Mouse (Mus musculus) heart, embryonic 10.5 days (tissue): Measurements from ENCODE around the gene Tefm. TPM values are rescaled to one million over a fixed set of nuclear protein-coding genes. Genes with fewer than 3 reads are reported as not detected.
A peak's percentile ranks its signal among the peaks of the same experiment; 100 is the strongest.

Experiments used
- DNase-seq: peaks from one replicate; pipeline ENCODE4 v3.0.0-alpha.2; 2017; ENCODE audit warnings: low spot score
- H3K27ac ChIP-seq: fragments of 300-500 bp; sonication (generic); 2 replicates; pipeline ENCODE4 v1.5.1; 2016; ENCODE audit warnings: mild to moderate bottlenecking
- H3K27me3 ChIP-seq: fragments of 300-500 bp; sonication (generic); 2 replicates; pipeline ENCODE4 v1.6.1; 2016; ENCODE audit warnings: mild to moderate bottlenecking; ENCODE audit not compliant: poor library complexity, insufficient read depth, severe bottlenecking
- H3K36me3 ChIP-seq: fragments of 300-500 bp; sonication (generic); 2 replicates; pipeline ENCODE4 v1.6.1; 2016; ENCODE audit warnings: mild to moderate bottlenecking, moderate library complexity
- H3K4me1 ChIP-seq: fragments of 300-500 bp; sonication (generic); 2 replicates; pipeline ENCODE4 v1.6.1; 2016; ENCODE audit warnings: mild to moderate bottlenecking
- H3K4me3 ChIP-seq: fragments of 300-500 bp; sonication (generic); 2 replicates; pipeline ENCODE4 v1.5.1; 2016; ENCODE audit warnings: mild to moderate bottlenecking, moderate library complexity
- H3K9me3 ChIP-seq: fragments of 300-500 bp; sonication (generic); 2 replicates; pipeline ENCODE4 v1.6.1; 2016; ENCODE audit warnings: mild to moderate bottlenecking, moderate library complexity
- WGBS: fragments of 180-500 bp; shearing (Covaris S2); methylation state at CpG from one replicate; pipeline ENCODE4 v1.1.7; 2016; 5-methylcytosine and 5-hydroxymethylcytosine counted together
- polyA plus RNA-seq: library from polyadenylated mRNA; unstranded; fragments of >200 nt; fragmentation: Nextera tagmentation; extraction: Ambion mirVana; gene quantifications from 2 replicates; pipeline ENCODE4 v1.2.1, GENCODE M21; 2016

Gene Tefm
- polyA plus RNA-seq, 1 experiment from 2014 or later = 35.4 TPM

GRCm38 (mm10) chr11:80170351-80170750 lies 28.4 kb upstream of the Tefm start:
- WGBS = 58% methylated on average over 5 of the region's 5 CpGs
- Histone ChIP-seq H3K27me3 (no peaks in the 10 kb centered on the region), H3K4me1 (peaks cover under 1% of the 10 kb centered on the region), H3K36me3 (no peaks in the 10 kb centered on the region), H3K27ac (no peak overlapping the region), H3K4me3 (no peak overlapping the region), H3K9me3 (no peaks in the 10 kb centered on the region)
- no peak for DNase-seq

- Histone ChIP-seq H3K27me3 (no peaks in the 10 kb centered on the region), H3K27ac (no peak overlapping the region), H3K4me3 (no peak overlapping the region), H3K4me1 (no peaks in the 10 kb centered on the region), H3K36me3 (no peaks in the 10 kb centered on the region), H3K9me3 (no peaks in the 10 kb centered on the region)
- WGBS = 88% methylated on average over 3 of the region's 3 CpGs
- no peak for DNase-seq
Observed at GRCm38 (mm10) chr11:80169629-80170028, 27.7 kb upstream of the Tefm start.

GRCm38 (mm10) chr11:80168611-80169249 lies 26.8 kb upstream of the Tefm start:
- H3K4me3 ChIP-seq = no peak overlapping the region
- H3K4me1 ChIP-seq = no peaks in the 10 kb centered on the region
- H3K36me3 ChIP-seq = no peaks in the 10 kb centered on the region
- H3K9me3 ChIP-seq = no peaks in the 10 kb centered on the region
- no peaks in the 10 kb centered on the region for H3K27me3 ChIP-seq
- H3K27ac ChIP-seq = no peak overlapping the region
- 79% methylated on average over 4 of the region's 4 CpGs for WGBS
- DNase-seq = no peak

- Histone ChIP-seq H3K4me3 (no peak overlapping the region), H3K27me3 (no peaks in the 10 kb centered on the region), H3K36me3 (no peaks in the 10 kb centered on the region), H3K27ac (no peak overlapping the region), H3K9me3 (no peaks in the 10 kb centered on the region), H3K4me1 (no peaks in the 10 kb centered on the region)
- WGBS = 88% methylated on average over 9 of the region's 9 CpGs
- no peak for DNase-seq
Observed at GRCm38 (mm10) chr11:80168121-80168520, 26.1 kb upstream of the Tefm start.

GRCm38 (mm10) chr11:80164224-80164623 lies 22.2 kb upstream of the Tefm start:
- H3K36me3 ChIP-seq = no peaks in the 10 kb centered on the region
- WGBS = 71% methylated on average over 2 of the region's 2 CpGs
- no peaks in the 10 kb centered on the region for H3K9me3 ChIP-seq
- H3K27ac ChIP-seq = no peak overlapping the region
- DNase-seq = no peak
- H3K4me3 ChIP-seq = no peak overlapping the region
- H3K4me1 ChIP-seq = no peaks in the 10 kb centered on the region
- peaks cover 3% of the 10 kb centered on the region; the same call in 1 of the 2 replicates for H3K27me3 ChIP-seq

- no peak overlapping the region for H3K27ac ChIP-seq
- peaks cover 7% of the 10 kb centered on the region; the same call in 1 of the 2 replicates for H3K27me3 ChIP-seq
- no peaks in the 10 kb centered on the region for H3K9me3 ChIP-seq
- no peak overlapping the region for H3K4me3 ChIP-seq
- 69% methylated on average over 7 of the region's 7 CpGs for WGBS
- DNase-seq = no peak
- H3K36me3 ChIP-seq = no peaks in the 10 kb centered on the region
- no peaks in the 10 kb centered on the region for H3K4me1 ChIP-seq
Observed at GRCm38 (mm10) chr11:80163362-80164116, 21.6 kb upstream of the Tefm start.

- 78% methylated on average over 4 of the region's 4 CpGs for WGBS
- DNase-seq = no peak
- no peaks in the 10 kb centered on the region for H3K9me3 ChIP-seq
- no peak overlapping the region for H3K27ac ChIP-seq
- H3K36me3 ChIP-seq = no peaks in the 10 kb centered on the region
- peaks cover 32% of the 10 kb centered on the region for H3K27me3 ChIP-seq
- H3K4me1 ChIP-seq = no peaks in the 10 kb centered on the region
- no peak overlapping the region for H3K4me3 ChIP-seq
Observed at GRCm38 (mm10) chr11:80161041-80161440, 19.1 kb upstream of the Tefm start.

GRCm38 (mm10) chr11:80159018-80159417 lies 17.0 kb upstream of the Tefm start:
- Histone ChIP-seq H3K9me3 (no peaks in the 10 kb centered on the region), H3K4me3 (no peak overlapping the region), H3K4me1 (peaks cover 7% of the 10 kb centered on the region), H3K27me3 (peaks cover 52% of the 10 kb centered on the region), H3K27ac (no peak overlapping the region), H3K36me3 (no peaks in the 10 kb centered on the region)
- 79% methylated on average over 7 of the region's 7 CpGs for WGBS
- no peak for DNase-seq

GRCm38 (mm10) chr11:80156841-80157240 lies 14.9 kb upstream of the Tefm start:
- 77% methylated on average over 4 of the region's 4 CpGs for WGBS
- no peak overlapping the region for H3K27ac ChIP-seq
- no peaks in the 10 kb centered on the region for H3K36me3 ChIP-seq
- H3K9me3 ChIP-seq = no peaks in the 10 kb centered on the region
- H3K4me3 ChIP-seq = no peak overlapping the region
- DNase-seq = no peak
- H3K27me3 ChIP-seq = peaks cover 74% of the 10 kb centered on the region
- H3K4me1 ChIP-seq = peaks cover 11% of the 10 kb centered on the region

- Histone ChIP-seq H3K9me3 (no peaks in the 10 kb centered on the region), H3K4me3 (no peak overlapping the region), H3K36me3 (no peaks in the 10 kb centered on the region), H3K4me1 (peaks cover 11% of the 10 kb centered on the region), H3K27ac (no peak overlapping the region), H3K27me3 (peaks cover 78% of the 10 kb centered on the region)
- WGBS = 80% methylated on average over 4 of the region's 4 CpGs
- no peak for DNase-seq
Observed at GRCm38 (mm10) chr11:80155961-80156360, 14.0 kb upstream of the Tefm start.

GRCm38 (mm10) chr11:80155541-80155940 lies 13.6 kb upstream of the Tefm start:
- no peak for DNase-seq
- H3K27ac ChIP-seq = no peak overlapping the region
- H3K4me1 ChIP-seq = peaks cover 11% of the 10 kb centered on the region
- no peaks in the 10 kb centered on the region for H3K36me3 ChIP-seq
- no peaks in the 10 kb centered on the region for H3K9me3 ChIP-seq
- WGBS = 87% methylated on average over 8 of the region's 8 CpGs
- no peak overlapping the region for H3K4me3 ChIP-seq
- H3K27me3 ChIP-seq = peaks cover 78% of the 10 kb centered on the region

- H3K4me3 ChIP-seq = peak overlapping the region; percentile 68
- peaks cover 78% of the 10 kb centered on the region for H3K27me3 ChIP-seq
- DNase-seq = no peak
- H3K36me3 ChIP-seq = no peaks in the 10 kb centered on the region
- H3K27ac ChIP-seq = peak overlapping the region; percentile 52; the same call in 1 of the 2 replicates
- peaks cover 11% of the 10 kb centered on the region for H3K4me1 ChIP-seq
- 22% methylated on average over 25 of the region's 25 CpGs for WGBS
- H3K9me3 ChIP-seq = no peaks in the 10 kb centered on the region
Observed at GRCm38 (mm10) chr11:80154501-80154900, 12.5 kb upstream of the Tefm start.

GRCm38 (mm10) chr11:80153857-80154495 lies 12.0 kb upstream of the Tefm start, which contains the start of gene Adap2:
Gene Adap2, plus strand, starts transcription at chr11:80154105.
- H3K9me3 ChIP-seq = no peaks in the 10 kb centered on the region
- peaks cover 73% of the 10 kb centered on the region for H3K27me3 ChIP-seq
- peaks cover 11% of the 10 kb centered on the region for H3K4me1 ChIP-seq
- H3K36me3 ChIP-seq = no peaks in the 10 kb centered on the region
- DNase-seq = peak; percentile 94
- H3K27ac ChIP-seq = peak within 1 kb of the TSS; percentile 52
- peak within 1 kb of the TSS; percentile 68 for H3K4me3 ChIP-seq
- 2% methylated on average over 47 of the region's 47 CpGs for WGBS
